Mouse (Mus musculus) forebrain, embryonic 11.5 days (tissue): ENCODE data around the gene Ppib. TPM values are rescaled to one million over a fixed set of nuclear protein-coding genes. Genes with fewer than 3 reads are reported as not detected.

ENCODE experiments used
- ATAC-seq: fragments of 200-750 bp; cut with Nextera tagmentation; replicated peaks from 2 replicates; pipeline ENCODE4 v1.8.0; 2017; ENCODE audit warnings: moderate TSS enrichment; ENCODE audit not compliant: low FRiP score
- DNase-seq: peaks from one replicate; pipeline ENCODE4 v3.0.0-alpha.2; 2017; ENCODE audit warnings: low spot score
- H3K27ac ChIP-seq: fragments of 300-500 bp; sonication (generic); 2 replicates; pipeline ENCODE4 v1.5.1; 2014; ENCODE audit warnings: low read depth, low read length
- H3K27me3 ChIP-seq: fragments of 300-500 bp; sonication (generic); 2 replicates; pipeline ENCODE4 v1.6.1; 2014; ENCODE audit warnings: mild to moderate bottlenecking, low read length, mixed read lengths; ENCODE audit not compliant: control insufficient read depth, insufficient read depth
- H3K36me3 ChIP-seq: fragments of 300-500 bp; sonication (generic); 2 replicates; pipeline ENCODE4 v1.6.1; 2014; ENCODE audit warnings: mild to moderate bottlenecking, low read length, moderate library complexity, mixed read lengths; ENCODE audit not compliant: control insufficient read depth, insufficient read depth
- H3K4me1 ChIP-seq: fragments of 300-500 bp; sonication (generic); replicated peaks from 2 replicates; pipeline ENCODE4 v1.6.1; 2014; ENCODE audit warnings: low read length, mixed read lengths; ENCODE audit not compliant: control insufficient read depth, insufficient read depth
- H3K4me2 ChIP-seq: fragments of 300-500 bp; sonication (generic); 2 replicates; pipeline ENCODE4 v1.6.1; 2014; ENCODE audit warnings: low read depth, mild to moderate bottlenecking, low read length, moderate library complexity, mixed read lengths; ENCODE audit not compliant: severe bottlenecking
- H3K4me3 ChIP-seq: fragments of 300-500 bp; sonication (generic); 2 replicates; pipeline ENCODE4 v1.5.1; 2014; ENCODE audit warnings: low read depth, low read length
- H3K9ac ChIP-seq: fragments of 300-500 bp; sonication (generic); 2 replicates; pipeline ENCODE4 v1.6.1; 2014; ENCODE audit warnings: low read length
- H3K9me3 ChIP-seq: fragments of 300-500 bp; sonication (generic); 2 replicates; pipeline ENCODE4 v1.6.1; 2016; ENCODE audit warnings: low read length, mixed read lengths; ENCODE audit not compliant: control insufficient read depth
- WGBS: fragments of 180-500 bp; shearing (Covaris S2); extraction: QIAGEN DNeasy Blood & Tissue Kit; methylation state at CpG from one replicate; pipeline ENCODE4 v1.1.7; 2014; 5-methylcytosine and 5-hydroxymethylcytosine counted together
- polyA plus RNA-seq: library from polyadenylated mRNA; unstranded; fragments of >200 nt; fragmentation: Nextera tagmentation; extraction: Ambion mirVana; gene quantifications from 2 replicates; pipeline ENCODE4 v1.2.1, GENCODE M21; 2014

The Ppib gene
- polyA plus RNA-seq, 1 experiment from 2014 or later, result 416 TPM

GRCm38 (mm10) chr9:66049931-66050601 lies 10.0 kb upstream of the Ppib start:
- H3K27me3 ChIP-seq, result no peaks in the 10 kb centered on the region
- no peaks in the 10 kb centered on the region for H3K4me1 ChIP-seq
- H3K9ac ChIP-seq, result no peak overlapping the region
- DNase-seq (no peak), ATAC-seq (no peak)
- no peak overlapping the region for H3K4me2 ChIP-seq
- no peak overlapping the region for H3K27ac ChIP-seq
- H3K36me3 ChIP-seq, result no peaks in the 10 kb centered on the region
- WGBS, result 74% methylated on average over 6 of the region's 6 CpGs
- no peak overlapping the region for H3K4me3 ChIP-seq
- H3K9me3 ChIP-seq, result no peaks in the 10 kb centered on the region

DNA sequence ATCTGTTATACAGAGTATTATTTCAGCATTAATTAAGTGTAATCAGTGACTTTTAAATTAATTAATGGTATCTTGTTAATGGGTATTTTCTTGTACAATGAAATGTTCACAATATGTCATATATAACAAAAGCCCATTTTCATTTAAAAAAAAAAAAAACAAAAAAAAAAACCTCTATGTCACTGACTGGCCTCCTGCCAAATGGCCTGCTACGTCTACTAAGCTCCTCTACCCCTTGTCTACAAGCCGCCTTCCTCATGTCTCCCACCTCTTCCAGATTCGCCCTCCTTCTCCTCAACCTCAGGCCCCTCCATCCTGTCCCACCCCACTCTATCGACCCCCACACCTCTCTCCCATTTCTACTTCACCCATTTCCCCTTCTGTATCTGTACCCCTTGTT lies 8.5 kb upstream of the Ppib start:
- no peak overlapping the region for H3K27ac ChIP-seq
- H3K4me2 ChIP-seq, result no peak overlapping the region
- H3K4me3 ChIP-seq, result no peak overlapping the region
- ATAC-seq, result no peak
- no peaks in the 10 kb centered on the region for H3K4me1 ChIP-seq
- H3K9me3 ChIP-seq, result no peaks in the 10 kb centered on the region
- WGBS, result 82% methylated on average over 4 of the region's 4 CpGs
- DNase-seq, result no peak
- H3K27me3 ChIP-seq, result no peaks in the 10 kb centered on the region
- H3K36me3 ChIP-seq, result no peaks in the 10 kb centered on the region
- H3K9ac ChIP-seq, result no peak overlapping the region

DNA sequence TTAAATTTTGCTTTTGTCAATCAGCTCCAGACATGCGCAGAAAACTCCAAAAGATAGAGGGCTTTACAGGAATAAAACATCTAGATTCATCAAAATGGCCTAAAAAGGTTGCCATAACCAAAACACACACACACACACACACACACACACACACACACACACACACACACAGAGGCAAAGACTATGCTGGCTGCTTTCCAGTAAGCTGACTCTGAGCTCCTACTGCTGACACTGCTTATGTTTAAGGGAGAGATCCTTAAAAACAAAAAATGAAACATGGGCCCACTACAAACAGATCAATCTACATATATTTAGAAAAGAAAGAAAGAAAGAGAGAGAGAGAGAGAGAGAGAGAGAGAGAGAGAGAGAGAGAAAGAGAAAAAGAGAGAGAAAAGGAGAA lies 7.3 kb upstream of the Ppib start:
- Histone ChIP-seq H3K27ac (no peak overlapping the region), H3K36me3 (no peaks in the 10 kb centered on the region), H3K9me3 (no peaks in the 10 kb centered on the region), H3K4me1 (no peaks in the 10 kb centered on the region), H3K9ac (no peak overlapping the region), H3K4me2 (no peak overlapping the region), H3K27me3 (no peaks in the 10 kb centered on the region), H3K4me3 (no peak overlapping the region)
- 94% methylated on average over 1 of the region's 1 CpGs for WGBS
- ATAC-seq, result no peak
- no peak for DNase-seq

GRCm38 (mm10) chr9:66053620-66054019 lies 6.4 kb upstream of the Ppib start:
- 38% methylated on average over 1 of the region's 1 CpGs for WGBS
- no peak overlapping the region for H3K4me2 ChIP-seq
- H3K36me3 ChIP-seq, result no peaks in the 10 kb centered on the region
- H3K27me3 ChIP-seq, result no peaks in the 10 kb centered on the region
- ATAC-seq (no peak), DNase-seq (no peak)
- H3K27ac ChIP-seq, result no peak overlapping the region
- no peaks in the 10 kb centered on the region for H3K9me3 ChIP-seq
- no peaks in the 10 kb centered on the region for H3K4me1 ChIP-seq
- H3K4me3 ChIP-seq, result no peak overlapping the region
- no peak overlapping the region for H3K9ac ChIP-seq

DNA sequence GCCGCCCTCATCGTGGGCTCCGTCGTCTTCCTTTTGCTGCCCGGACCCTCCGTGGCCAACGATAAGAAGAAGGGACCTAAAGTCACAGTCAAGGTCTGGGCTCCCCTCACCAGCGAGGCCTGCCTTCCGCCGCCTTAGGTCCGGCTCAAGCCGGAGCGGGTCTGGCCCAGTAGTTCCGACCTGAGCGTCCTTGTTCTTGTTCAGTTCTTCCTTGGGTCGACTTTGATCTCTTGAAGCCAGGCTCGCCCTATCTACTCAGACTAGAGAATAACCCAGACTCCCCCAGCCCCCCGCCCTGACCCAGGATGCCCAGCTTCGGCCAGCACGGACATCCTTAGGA lies 256 bp downstream of the Ppib start:
- Histone ChIP-seq H3K27ac (peak overlapping the region; percentile 57), H3K4me1 (peaks cover 8% of the 10 kb centered on the region; the same call in 1 of the 2 replicates), H3K9ac (peak overlapping the region; percentile 86), H3K27me3 (no peaks in the 10 kb centered on the region), H3K36me3 (peaks cover 12% of the 10 kb centered on the region; the same call in 1 of the 2 replicates), H3K9me3 (no peaks in the 10 kb centered on the region), H3K4me2 (peak overlapping the region; percentile 61), H3K4me3 (peak overlapping the region; percentile 81)
- 0% methylated on average over 20 of the region's 20 CpGs for WGBS
- ATAC-seq (peak; percentile 65), DNase-seq (no peak)

GRCm38 (mm10) chr9:66060986-66061385 lies 964 bp downstream of the Ppib start:
- peak overlapping the region; percentile 81 for H3K4me3 ChIP-seq
- peak overlapping the region; percentile 61 for H3K4me2 ChIP-seq
- H3K27ac ChIP-seq, result no peak overlapping the region
- H3K36me3 ChIP-seq, result peaks cover 17% of the 10 kb centered on the region; the same call in 1 of the 2 replicates
- ATAC-seq, result no peak
- no peaks in the 10 kb centered on the region for H3K27me3 ChIP-seq
- H3K9ac ChIP-seq, result peak overlapping the region; percentile 86
- no peak for DNase-seq
- no peaks in the 10 kb centered on the region for H3K9me3 ChIP-seq
- peaks cover 8% of the 10 kb centered on the region; the same call in 1 of the 2 replicates for H3K4me1 ChIP-seq
- 39% methylated on average over 4 of the region's 4 CpGs for WGBS

GRCm38 (mm10) chr9:66061656-66062055 lies 1.6 kb downstream of the Ppib start:
- Histone ChIP-seq H3K27me3 (no peaks in the 10 kb centered on the region), H3K4me3 (peak overlapping the region; percentile 81; the same call in 1 of the 2 replicates), H3K4me1 (peaks cover 8% of the 10 kb centered on the region; the same call in 1 of the 2 replicates), H3K9ac (peak overlapping the region; percentile 86), H3K27ac (no peak overlapping the region), H3K9me3 (no peaks in the 10 kb centered on the region), H3K4me2 (peak overlapping the region; percentile 61), H3K36me3 (peaks cover 20% of the 10 kb centered on the region; the same call in 1 of the 2 replicates)
- 96% methylated on average over 3 of the region's 3 CpGs for WGBS
- ATAC-seq (no peak), DNase-seq (no peak)

DNA sequence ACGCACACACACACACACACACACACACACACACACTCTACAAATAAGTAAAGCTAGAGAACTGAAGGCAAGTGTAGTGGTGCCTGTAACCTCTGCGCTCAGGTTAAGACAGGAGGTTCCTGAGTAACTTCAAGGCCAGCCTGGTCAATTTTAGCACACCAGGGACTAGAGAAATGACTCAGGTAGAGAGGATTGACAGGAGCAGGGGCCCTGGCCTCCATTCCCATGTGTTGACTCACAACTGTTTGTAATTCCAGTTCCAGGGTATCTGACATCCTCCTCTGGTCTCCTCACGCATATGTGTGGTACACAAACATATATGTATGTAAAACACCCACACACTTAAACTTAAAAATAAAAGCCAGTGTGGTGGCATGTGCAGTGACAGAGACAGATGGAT lies 3.4 kb downstream of the Ppib start:
- Histone ChIP-seq H3K27ac (no peak overlapping the region), H3K4me2 (no peak overlapping the region)

DNA sequence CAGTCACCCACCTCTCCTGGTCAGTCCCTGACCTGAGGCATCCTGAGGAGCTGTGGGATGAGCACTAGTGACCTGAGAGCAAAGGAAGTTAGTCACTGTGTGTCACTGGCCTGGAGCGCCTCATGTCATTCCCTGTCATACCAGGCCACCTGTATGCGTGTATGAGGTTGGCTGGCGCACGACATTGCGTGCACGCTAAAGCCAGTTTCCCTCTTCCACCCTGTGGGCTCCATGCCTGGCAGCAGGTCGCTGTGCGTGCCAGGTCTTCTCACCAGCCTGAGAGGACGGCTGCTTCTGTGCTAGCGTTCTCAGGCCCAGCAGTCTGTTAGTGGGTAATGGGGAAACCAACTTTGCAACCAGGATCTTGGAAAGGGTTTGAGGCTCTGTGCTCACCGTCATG lies 4.3 kb downstream of the Ppib start:
- 94% methylated on average over 11 of the region's 11 CpGs for WGBS
- Histone ChIP-seq H3K4me1 (peaks cover 12% of the 10 kb centered on the region), H3K9me3 (no peaks in the 10 kb centered on the region), H3K27me3 (peaks cover 22% of the 10 kb centered on the region), H3K36me3 (peaks cover 20% of the 10 kb centered on the region; the same call in 1 of the 2 replicates), H3K4me3 (no peak overlapping the region), H3K9ac (no peak overlapping the region), H3K4me2 (no peak overlapping the region), H3K27ac (no peak overlapping the region)
- ATAC-seq, result no peak
- DNase-seq, result no peak

More for the DNA sequence above, 3.4 kb downstream of the Ppib start:
- 99% methylated on average over 3 of the region's 3 CpGs for WGBS
- Histone ChIP-seq H3K9me3 (no peaks in the 10 kb centered on the region), H3K27me3 (peaks cover 14% of the 10 kb centered on the region), H3K36me3 (peaks cover 20% of the 10 kb centered on the region; the same call in 1 of the 2 replicates), H3K9ac (no peak overlapping the region), H3K4me3 (no peak overlapping the region), H3K4me1 (peaks cover 8% of the 10 kb centered on the region; the same call in 1 of the 2 replicates)
- ATAC-seq (no peak), DNase-seq (no peak)
